Mouse (Mus musculus) thymus, postnatal 10 days (tissue): ENCODE data around the gene Rab8a.

Source experiments
- DNase-seq, 2 experiments: peaks; one replicate each; pipeline ENCODE4 v3.0.0; 2021; ENCODE audit warnings: low spot score in 2 of 2

The Rab8a gene

DNA sequence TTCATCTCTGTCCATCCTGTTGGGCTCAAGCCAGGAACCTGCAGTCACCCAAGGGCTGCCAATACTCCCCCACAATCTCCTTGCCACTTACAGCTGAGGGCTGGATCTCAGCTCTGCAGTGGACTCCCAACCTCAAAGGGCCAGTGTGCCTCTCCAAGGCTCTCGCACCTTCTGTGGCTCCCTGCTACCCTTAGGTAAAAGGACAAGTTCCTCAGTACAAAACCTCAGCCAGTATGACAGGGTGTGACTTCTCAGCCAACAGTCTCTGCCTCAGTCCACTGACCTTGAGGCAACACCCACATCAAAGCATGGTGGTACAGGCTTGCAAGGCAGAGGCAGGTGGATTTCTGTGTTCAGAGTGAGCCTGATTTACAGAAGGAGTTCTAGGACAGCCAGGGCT, 50.8 kb downstream of the Rab8a start:
- no peak for DNase-seq

- DNase-seq: no peak
These were observed 51.8 kb downstream of the Rab8a start, which contains the start of gene Cib3 for GRCm38 (mm10) chr8:72212751-72213150. Gene Cib3, minus strand, starts transcription at chr8:72212837.

DNA sequence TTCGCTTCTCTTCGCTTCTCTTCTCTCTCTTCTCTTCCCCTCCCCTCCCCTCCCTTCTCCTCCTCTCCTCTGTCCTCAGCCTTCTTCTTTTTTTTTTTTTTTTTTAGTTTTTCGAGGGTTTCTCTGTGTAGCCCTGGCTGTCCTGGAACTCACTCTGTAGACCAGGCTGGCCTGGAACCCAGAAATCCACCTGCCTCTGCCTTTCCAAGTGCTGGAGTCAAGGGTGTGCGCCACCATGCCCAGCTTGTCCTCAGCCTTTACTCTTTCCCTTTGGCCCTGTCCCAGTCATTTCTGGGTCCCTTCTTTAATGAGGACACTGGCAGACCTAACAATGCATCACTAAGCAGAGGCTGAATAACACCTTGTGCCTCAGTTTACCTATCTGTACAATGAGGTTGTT, 52.5 kb downstream of the Rab8a start, which contains the start of gene Gm11034:
TSS of gene Gm11034 (minus strand) at position 101 of the 400 bp plus-strand sequence.
- DNase-seq: no peak

DNA sequence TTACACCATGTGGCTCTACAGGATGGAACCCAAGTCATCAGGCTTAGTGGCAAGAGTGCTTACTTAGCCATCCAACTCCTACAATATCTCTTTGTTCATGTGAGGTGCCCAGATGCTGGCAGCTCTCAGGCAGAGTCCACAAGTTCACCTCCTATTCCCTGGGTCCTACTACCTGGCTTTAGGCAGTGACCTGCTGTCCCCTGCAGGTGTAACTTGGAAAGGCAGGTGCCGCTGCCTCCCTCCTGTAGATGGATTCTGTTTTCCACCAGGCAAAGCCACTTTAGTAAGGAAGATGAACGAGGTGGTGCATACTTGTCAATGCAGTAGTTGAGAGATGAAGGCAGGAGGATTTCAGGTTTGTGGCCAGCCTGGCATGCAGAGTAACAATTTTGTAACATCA, 54.1 kb downstream of the Rab8a start:
- peak in 1 of 2 experiments; percentile 27 for DNase-seq

DNA sequence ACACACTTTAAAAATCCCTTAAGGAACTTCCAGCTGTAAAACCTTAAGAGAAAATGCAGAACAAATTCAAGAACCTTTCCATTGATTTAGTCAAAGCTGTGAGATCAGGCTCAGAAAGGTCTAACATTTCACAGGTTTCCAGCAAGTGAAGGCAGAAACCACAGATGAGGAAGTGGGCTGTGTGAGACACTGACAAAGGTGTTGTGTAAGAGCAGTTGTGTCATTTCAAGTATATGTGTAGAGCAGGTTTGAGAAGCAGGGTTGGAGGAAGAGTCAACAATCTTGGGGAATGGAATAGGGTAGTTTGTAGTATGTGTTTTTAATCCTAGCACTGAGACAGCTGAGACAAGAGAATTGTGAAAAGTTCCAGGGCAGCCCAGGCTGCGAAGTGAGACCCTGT, 54.9 kb downstream of the Rab8a start:
- no peak for DNase-seq

GRCm38 (mm10) chr8:72218781-72219540, 58.0 kb downstream of the Rab8a start:
- DNase-seq: no peak

GRCm38 (mm10) chr8:72219541-72220363, 58.8 kb downstream of the Rab8a start, which contains the start of gene Fam32a:
Gene Fam32a, plus strand, starts transcription at chr8:72219730.
- DNase-seq: peak; percentile 81 to 83

DNA sequence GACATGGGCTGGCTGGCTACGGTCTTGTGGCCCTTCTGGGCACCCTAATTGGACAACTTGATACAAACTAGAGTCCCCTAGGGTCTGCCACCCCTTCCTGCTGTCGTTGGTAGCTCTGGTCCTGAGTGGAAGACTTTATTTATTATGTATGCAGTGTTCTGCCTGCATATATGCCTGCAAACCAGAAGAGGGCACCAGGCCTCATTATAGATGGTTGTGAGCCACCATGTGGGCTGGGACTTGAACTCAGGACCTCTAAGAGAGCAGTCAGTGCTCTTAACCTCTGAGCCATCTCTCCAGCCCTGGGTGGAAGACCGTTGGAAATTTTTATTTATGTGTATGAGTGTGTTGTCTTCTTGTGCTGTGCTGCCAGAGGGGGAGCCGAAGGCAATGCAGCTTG, 59.8 kb downstream of the Rab8a start:
- no peak for DNase-seq

- DNase-seq: no peak
These were observed 61.7 kb downstream of the Rab8a start for GRCm38 (mm10) chr8:72222656-72223055.
